Mouse (Mus musculus): ENCODE data around the gene Tdrd3.

DNA sequence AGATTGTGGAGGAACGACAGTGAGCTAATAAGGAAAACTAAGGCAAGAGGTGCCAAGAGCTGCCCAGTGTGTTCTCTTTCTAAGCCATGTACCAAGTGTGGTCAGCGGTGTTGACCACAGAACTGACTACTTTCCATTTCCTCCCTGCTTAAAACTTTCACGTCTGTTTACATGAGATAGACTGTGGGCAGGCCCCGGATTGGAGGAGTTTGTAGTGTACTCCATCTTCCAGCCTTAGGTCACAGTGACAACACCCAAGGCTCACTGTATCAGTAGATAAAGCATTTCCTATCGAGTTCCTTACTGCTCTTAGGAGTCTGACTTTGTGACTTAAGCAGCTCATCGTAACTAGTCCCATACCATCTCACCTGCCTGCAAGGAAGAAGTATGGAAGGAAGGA, 133.5 kb downstream of the Tdrd3 start:
- TF ChIP-seq EP300 (IDR thresholded peaks at IDR 0.05; ENCODE audit: low read depth) = no peak
- TF ChIP-seq CTCF (IDR thresholded peaks at IDR 0.05; ENCODE audit: low read depth) = no peak

Data from liver, postnatal 0 days (tissue).